Comparison of ENCODE assay signal across 11 mouse cellular contexts in genomic region chr13:63551552-63552290, GRCm38 (mm10). TPM values are rescaled to one million over a fixed set of nuclear protein-coding genes. Genes with fewer than 3 reads are reported as not detected.
DNase-seq lines count a peak whose midpoint lies in the region; ATAC-seq lines count a peak whose summit lies in the region.
"Had no signal": no experiment of that assay in that cellular context is flagged by ENCODE, and none has a peak within 500 bp of the region (broad histone marks: within the 10 kb centered on the region; RNA-seq: fewer than 3 reads in every experiment).

No protein-coding gene starts in this region.

- H3K4me2 ChIP-seq in forebrain, embryonic 13.5 days = peak overlapping the region; percentile 25
- H3K4me2 ChIP-seq: liver, embryonic 15.5 days had no signal

- H3K4me1 ChIP-seq in forebrain, embryonic 13.5 days = peaks cover 83% of the 10 kb centered on the region
- peaks cover 74% of the 10 kb centered on the region for H3K4me1 ChIP-seq in limb, embryonic 10.5 days

- no peaks in the 10 kb centered on the region for H3K9me3 ChIP-seq in forebrain, embryonic 13.5 days (replicated peaks)
- no peaks in the 10 kb centered on the region for H3K9me3 ChIP-seq in limb, embryonic 10.5 days (replicated peaks)
- H3K9me3 ChIP-seq: liver, embryonic 15.5 days had no signal

- no peak overlapping the region for H3K4me3 ChIP-seq in forebrain, embryonic 13.5 days
- H3K4me3 ChIP-seq in limb, embryonic 10.5 days = no peak overlapping the region
- H3K4me3 ChIP-seq: liver, embryonic 15.5 days had no signal

- 0 out of 2 replicates have a peak, but pooled peaks have one; percentile 5 for ATAC-seq in forebrain, embryonic 13.5 days
- no peak for ATAC-seq in granulocyte monocyte progenitor cell, adult 5-6 weeks (replicated peaks; ENCODE audit: poor library complexity, severe bottlenecking)

- H3K27ac ChIP-seq in forebrain, embryonic 13.5 days = peak overlapping the region; percentile 73
- peak overlapping the region; percentile 10; the same call in 1 of the 2 replicates for H3K27ac ChIP-seq in limb, embryonic 10.5 days
- H3K27ac ChIP-seq: liver, embryonic 15.5 days had no signal

- DNase-seq in cerebellum, postnatal 10 days = peak; percentile 45 to 62
- no peak for DNase-seq in cerebellum, adult 11 months
- DNase-seq in limb, embryonic 10.5 days (ENCODE audit: low spot score) = no peak
- peak; percentile 67 for DNase-seq in retina, embryonic 14.5 days (ENCODE audit: low spot score)
- DNase-seq in yolk sac, embryonic 10.5 days (ENCODE audit: low spot score) = no peak
- DNase-seq in gastrocnemius, adult 18-20 months (ENCODE audit: low spot score) = no peak
- DNase-seq: heart, postnatal 36 days had no signal

- H3K27me3 ChIP-seq in forebrain, embryonic 13.5 days = peaks cover 42% of the 10 kb centered on the region
- no peaks in the 10 kb centered on the region for H3K27me3 ChIP-seq in limb, embryonic 10.5 days (ENCODE audit: low read depth, poor library complexity, severe bottlenecking)
- H3K27me3 ChIP-seq: liver, embryonic 15.5 days; Patski had no signal

- H3K36me3 ChIP-seq in forebrain, embryonic 13.5 days (ENCODE audit: poor library complexity, severe bottlenecking) = 0 out of 2 replicates have a peak, but pooled peaks cover 5% of the 10 kb centered on the region
- H3K36me3 ChIP-seq in limb, embryonic 10.5 days = peaks cover 61% of the 10 kb centered on the region

- WGBS in forebrain, embryonic 13.5 days = 34% methylated on average over 10 of the region's 10 CpGs
- WGBS in limb, embryonic 10.5 days = 83% methylated on average over 10 of the region's 10 CpGs

- no peak overlapping the region for H3K9ac ChIP-seq in forebrain, embryonic 13.5 days
- H3K9ac ChIP-seq: liver, embryonic 15.5 days had no signal

RNA-seq across cellular contexts. Expression of gene Ptch1, which starts 21.7 kb away (rescaled TPM):
- 11.3 and 16.0 TPM in 2 replicates for polyA plus RNA-seq in forebrain, embryonic 13.5 days (2015; fragmentation: Nextera tagmentation; extraction: Ambion mirVana)
- 18.2 and 19.0 TPM in 2 replicates for polyA plus RNA-seq in limb, embryonic 10.5 days (2016; fragmentation: Nextera tagmentation; extraction: Ambion mirVana)
- total RNA-seq in granulocyte monocyte progenitor cell, adult 5-6 weeks (2014; fragmentation: Nextera tagmentation) = 9.1 and 14.0 TPM in 2 replicates
- 6.6 and 7.7 TPM in 2 replicates for total RNA-seq in granulocyte monocyte progenitor cell, adult 5-6 weeks (2017)
- 1 to 10 TPM; 5.7 to 8.5 TPM for total RNA-seq in gastrocnemius, adult 18-20 months (2021)

RNA-seq across cellular contexts. Expression of gene Fancc, which starts 54.6 kb away (rescaled TPM):
- polyA plus RNA-seq in forebrain, embryonic 13.5 days (2015; fragmentation: Nextera tagmentation; extraction: Ambion mirVana) = 13.7 and 18.1 TPM in 2 replicates
- 27.0 and 29.2 TPM in 2 replicates for polyA plus RNA-seq in limb, embryonic 10.5 days (2016; fragmentation: Nextera tagmentation; extraction: Ambion mirVana)
- 11.3 and 14.5 TPM in 2 replicates for total RNA-seq in granulocyte monocyte progenitor cell, adult 5-6 weeks (2014; fragmentation: Nextera tagmentation)
- total RNA-seq in granulocyte monocyte progenitor cell, adult 5-6 weeks (2017) = 10.0 and 11.9 TPM in 2 replicates
- 1 to 10 TPM; 1.2 to 1.8 TPM for total RNA-seq in gastrocnemius, adult 18-20 months (2021)

Comparison
In these comparisons a context has a peak if more than half of its experiments do, and no peak if none do; other contexts are left out.
1. DNase-seq: peak in cerebellum, postnatal 10 days (2 of 2) and retina, embryonic 14.5 days (single experiment); none in cerebellum, adult 11 months (single experiment), limb, embryonic 10.5 days (single experiment), yolk sac, embryonic 10.5 days (single experiment) and gastrocnemius, adult 18-20 months (single experiment).